Mouse (Mus musculus) ES-Bruce4 (cell line): ENCODE results near the gene Ms4a2. TPM values are rescaled to one million over a fixed set of nuclear protein-coding genes. Genes with fewer than 3 reads are reported as not detected.

Experiments used
- H3K27ac ChIP-seq: 2 replicates; pipeline ENCODE4 v1.5.1; 2012; ENCODE audit warnings: low read length, inconsistent platforms; ENCODE audit not compliant: insufficient read depth
- H3K27me3 ChIP-seq: 2 replicates; pipeline ENCODE4 v1.6.1; 2012; ENCODE audit warnings: mild to moderate bottlenecking, low read length, inconsistent platforms; ENCODE audit not compliant: control insufficient read depth, poor library complexity, insufficient read depth, severe bottlenecking
- H3K36me3 ChIP-seq: 2 replicates; pipeline ENCODE4 v1.6.1; 2012; ENCODE audit warnings: inconsistent platforms, mild to moderate bottlenecking, low read length, moderate library complexity; ENCODE audit not compliant: control insufficient read depth, poor library complexity, insufficient read depth, severe bottlenecking
- H3K4me1 ChIP-seq: one replicate; pipeline ENCODE4 v1.8.1; 2011; ENCODE audit warnings: low read length; ENCODE audit not compliant: control insufficient read depth, insufficient read depth
- H3K4me3 ChIP-seq: 2 replicates; pipeline ENCODE4 v1.5.1; 2011; ENCODE audit warnings: low read depth, mild to moderate bottlenecking, low read length
- H3K9ac ChIP-seq: 2 replicates; pipeline ENCODE4 v1.6.1; 2012; ENCODE audit warnings: low read depth, mild to moderate bottlenecking, inconsistent platforms; ENCODE audit not compliant: poor library complexity, severe bottlenecking
- H3K9me3 ChIP-seq: replicated peaks from 2 replicates; pipeline ENCODE4 v1.6.1; 2012; ENCODE audit warnings: mild to moderate bottlenecking, low read length, inconsistent platforms; ENCODE audit not compliant: control insufficient read depth, poor library complexity, insufficient read depth, severe bottlenecking
- CTCF ChIP-seq: IDR thresholded peaks from one replicate; pipeline ENCODE4 v1.8.1; 2011; ENCODE audit warnings: low read depth, low read length
- EP300 ChIP-seq: IDR thresholded peaks from 2 replicates; pipeline ENCODE4 v1.6.1; 2011; ENCODE audit warnings: low read depth, low read length; ENCODE audit not compliant: insufficient read depth
- POLR2A ChIP-seq: IDR thresholded peaks from one replicate; pipeline ENCODE4 v1.8.1; 2011; ENCODE audit warnings: low read length; ENCODE audit not compliant: insufficient read depth
- polyA plus RNA-seq: library from polyadenylated mRNA; stranded (reverse); fragments of >200 nt; gene quantifications from 2 replicates; pipeline ENCODE4 v1.2.4, GENCODE M21; 2011; ENCODE audit warnings: low read depth; ENCODE audit not compliant: missing spikeins, insufficient read depth, insufficient read length

Ms4a2 gene
- polyA plus RNA-seq, 1 experiment = not detected

- Histone ChIP-seq H3K9me3 (no peaks in the 10 kb centered on the region), H3K4me1 (no peaks in the 10 kb centered on the region), H3K9ac (no peak within 1 kb of the TSS), H3K4me3 (no peak within 1 kb of the TSS), H3K36me3 (no peaks in the 10 kb centered on the region), H3K27me3 (no peaks in the 10 kb centered on the region), H3K27ac (no peak within 1 kb of the TSS)
- no peak for TF ChIP-seq CTCF
- TF ChIP-seq EP300 = no peak
- TF ChIP-seq POLR2A = no peak
Observed at GRCm38 (mm10) chr19:11640732-11641131, 17.2 kb upstream of the Ms4a2 start, which contains the start of gene Ms4a3. Gene Ms4a3 (minus strand): TSS chr19:11640851.

GRCm38 (mm10) chr19:11639038-11639437 lies 15.5 kb upstream of the Ms4a2 start:
- no peaks in the 10 kb centered on the region for H3K9me3 ChIP-seq
- H3K36me3 ChIP-seq = no peaks in the 10 kb centered on the region
- H3K9ac ChIP-seq = no peak overlapping the region
- no peaks in the 10 kb centered on the region for H3K27me3 ChIP-seq
- no peaks in the 10 kb centered on the region for H3K4me1 ChIP-seq
- no peak overlapping the region for H3K4me3 ChIP-seq
- TF ChIP-seq CTCF (no peak), POLR2A (no peak), EP300 (no peak)
- H3K27ac ChIP-seq = no peak overlapping the region

GRCm38 (mm10) chr19:11635572-11635971 lies 12.1 kb upstream of the Ms4a2 start:
- H3K27me3 ChIP-seq = no peaks in the 10 kb centered on the region
- no peak overlapping the region for H3K27ac ChIP-seq
- no peaks in the 10 kb centered on the region for H3K36me3 ChIP-seq
- no peak overlapping the region for H3K9ac ChIP-seq
- H3K4me3 ChIP-seq = no peak overlapping the region
- H3K4me1 ChIP-seq = no peaks in the 10 kb centered on the region
- no peaks in the 10 kb centered on the region for H3K9me3 ChIP-seq
- TF ChIP-seq EP300 (no peak), POLR2A (no peak), CTCF (no peak)

GRCm38 (mm10) chr19:11634330-11634729 lies 10.8 kb upstream of the Ms4a2 start:
- Histone ChIP-seq H3K9ac (no peak overlapping the region), H3K36me3 (no peaks in the 10 kb centered on the region), H3K4me1 (no peaks in the 10 kb centered on the region), H3K27ac (no peak overlapping the region), H3K27me3 (no peaks in the 10 kb centered on the region), H3K9me3 (no peaks in the 10 kb centered on the region), H3K4me3 (no peak overlapping the region)
- TF ChIP-seq EP300 (no peak), POLR2A (no peak), CTCF (no peak)

DNA sequence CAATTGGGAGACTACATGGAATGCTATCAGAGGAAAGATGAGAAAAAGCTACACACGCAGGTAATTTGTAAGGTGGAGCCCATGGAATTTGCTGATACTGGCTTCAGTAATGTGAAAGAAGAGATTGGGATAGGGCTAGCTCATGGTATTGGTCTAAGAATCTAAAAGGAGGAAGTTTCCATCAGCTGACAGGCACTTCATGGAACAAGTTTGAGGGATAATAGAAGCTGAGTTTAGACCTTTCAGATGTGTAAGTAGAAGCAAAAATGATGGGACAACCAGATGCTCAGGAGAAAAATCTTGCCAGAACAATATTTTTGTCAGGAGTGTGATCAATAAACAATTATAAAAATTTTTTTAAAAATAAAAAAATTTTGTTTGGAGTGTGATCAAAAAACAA lies 10.2 kb upstream of the Ms4a2 start:
- Histone ChIP-seq H3K9me3 (no peaks in the 10 kb centered on the region), H3K36me3 (no peaks in the 10 kb centered on the region), H3K27ac (no peak overlapping the region), H3K4me1 (no peaks in the 10 kb centered on the region), H3K9ac (no peak overlapping the region), H3K27me3 (no peaks in the 10 kb centered on the region), H3K4me3 (no peak overlapping the region)
- TF ChIP-seq CTCF (no peak), POLR2A (no peak), EP300 (no peak)

DNA sequence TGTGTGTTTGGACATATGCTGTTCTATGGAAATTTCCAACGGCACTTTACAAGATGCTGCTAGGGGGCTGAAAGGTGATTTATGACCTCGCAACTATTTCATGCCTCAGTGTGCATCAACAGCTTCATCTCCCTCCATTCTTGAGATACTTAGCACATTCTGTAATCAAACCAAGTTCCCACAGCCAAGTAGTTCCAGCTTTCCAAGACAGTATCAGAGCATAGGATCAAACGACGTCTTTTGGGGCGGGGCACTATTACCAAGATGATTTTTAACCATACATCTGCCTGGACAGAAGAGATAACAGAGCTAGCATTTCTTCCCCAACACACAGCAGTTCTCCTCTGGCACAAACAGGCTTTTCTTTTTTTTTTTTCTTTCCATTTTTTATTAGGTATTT lies 1.7 kb upstream of the Ms4a2 start:
- no peaks in the 10 kb centered on the region for H3K27me3 ChIP-seq
- H3K27ac ChIP-seq = no peak overlapping the region
- H3K36me3 ChIP-seq = no peaks in the 10 kb centered on the region
- no peaks in the 10 kb centered on the region for H3K4me1 ChIP-seq
- TF ChIP-seq CTCF = no peak
- no peak for TF ChIP-seq POLR2A
- no peak for TF ChIP-seq EP300
- no peak overlapping the region for H3K9ac ChIP-seq
- no peaks in the 10 kb centered on the region for H3K9me3 ChIP-seq
- no peak overlapping the region for H3K4me3 ChIP-seq
